Mouse (Mus musculus): ENCODE results near the gene Olfr1168. TPM values are rescaled to one million over a fixed set of nuclear protein-coding genes. Genes with fewer than 3 reads are reported as not detected.
"Not testable (repeated sequence)": the region's sequence is repeated elsewhere in the genome, so short reads cannot be mapped to it uniquely, and the experiment has no call there.

Gene Olfr1168
- polyA plus RNA-seq (2016; fragmentation: Nextera tagmentation; extraction: Ambion mirVana), result not detected in 2 replicates

GRCm38 (mm10) chr2:88181580-88181979 is at the start of gene Olfr1168:
Olfr1168 (plus strand) TSS chr2:88181880.
- no peak within 1 kb of the TSS for H3K4me2 ChIP-seq (replicated peaks)
- H3K9me3 ChIP-seq, result no peaks in the 10 kb centered on the region
- H3K36me3 ChIP-seq, result no peaks in the 10 kb centered on the region
- no peak within 1 kb of the TSS for H3K9ac ChIP-seq (replicated peaks)
- no peak within 1 kb of the TSS for H3K4me3 ChIP-seq
- no peak within 1 kb of the TSS for H3K27ac ChIP-seq (replicated peaks)
- ATAC-seq (ENCODE audit: low FRiP score, low read depth), result no peak
- no peaks in the 10 kb centered on the region for H3K27me3 ChIP-seq
- H3K4me1 ChIP-seq, result no peaks in the 10 kb centered on the region
- WGBS, result 94% methylated on average over 2 of the region's 2 CpGs

GRCm38 (mm10) chr2:88155093-88155492 is 26.6 kb upstream of the Olfr1168 start, which contains the start of gene Olfr1167:
Olfr1167 (minus strand) TSS chr2:88155193.
- 86% methylated on average over 1 of the region's 1 CpGs for WGBS
- H3K27ac ChIP-seq (replicated peaks); H3K4me2 ChIP-seq (replicated peaks); H3K4me1 ChIP-seq; H3K27me3 ChIP-seq; H3K4me3 ChIP-seq; H3K9ac ChIP-seq (replicated peaks); ATAC-seq (ENCODE audit: low FRiP score, low read depth); H3K9me3 ChIP-seq; H3K36me3 ChIP-seq: not testable (repeated sequence)

- Histone ChIP-seq H3K9ac (replicated peaks) (no peak overlapping the region), H3K4me1 (no peaks in the 10 kb centered on the region), H3K4me3 (no peak overlapping the region), H3K27me3 (no peaks in the 10 kb centered on the region), H3K27ac (replicated peaks) (no peak overlapping the region), H3K9me3 (no peaks in the 10 kb centered on the region), H3K36me3 (no peaks in the 10 kb centered on the region), H3K4me2 (replicated peaks) (no peak overlapping the region)
- ATAC-seq (ENCODE audit: low FRiP score, low read depth), result no peak
- 91% methylated on average over 1 of the region's 1 CpGs for WGBS
Observed at GRCm38 (mm10) chr2:88220784-88221183, 39.1 kb downstream of the Olfr1168 start.

- no peak within 1 kb of the TSS for H3K4me3 ChIP-seq
- H3K9me3 ChIP-seq, result no peaks in the 10 kb centered on the region
- no peaks in the 10 kb centered on the region for H3K27me3 ChIP-seq
- H3K4me2 ChIP-seq (replicated peaks), result no peak within 1 kb of the TSS
- H3K9ac ChIP-seq (replicated peaks), result no peak within 1 kb of the TSS
- H3K27ac ChIP-seq (replicated peaks), result no peak within 1 kb of the TSS
- ATAC-seq (ENCODE audit: low FRiP score, low read depth), result no peak
- H3K4me1 ChIP-seq, result no peaks in the 10 kb centered on the region
- WGBS, result 86% methylated on average over 1 of the region's 1 CpGs
- no peaks in the 10 kb centered on the region for H3K36me3 ChIP-seq
Observed at GRCm38 (mm10) chr2:88228234-88228633, 46.6 kb downstream of the Olfr1168 start, which contains the start of gene Olfr1170. Olfr1170 (minus strand) TSS chr2:88228334.

Other genes starting within 250 kb of the Olfr1168 start
- not detected in 2 replicates for gene Olfr1155, start 236.7 kb upstream of the Olfr1168 start, polyA plus RNA-seq (2016; fragmentation: Nextera tagmentation; extraction: Ambion mirVana)
- gene Olfr1156, start 228.8 kb upstream of the Olfr1168 start, polyA plus RNA-seq (2016; fragmentation: Nextera tagmentation; extraction: Ambion mirVana), result not detected in 2 replicates
- not detected in 2 replicates for gene Olfr1157, start 213.6 kb upstream of the Olfr1168 start, polyA plus RNA-seq (2016; fragmentation: Nextera tagmentation; extraction: Ambion mirVana)
- not detected in 2 replicates for gene Olfr74, start 207.2 kb upstream of the Olfr1168 start, polyA plus RNA-seq (2016; fragmentation: Nextera tagmentation; extraction: Ambion mirVana)
- gene Olfr1158, start 191.8 kb upstream of the Olfr1168 start, polyA plus RNA-seq (2016; fragmentation: Nextera tagmentation; extraction: Ambion mirVana), result not detected in 2 replicates
- not detected in 2 replicates for gene Olfr1160, start 173.6 kb upstream of the Olfr1168 start, polyA plus RNA-seq (2016; fragmentation: Nextera tagmentation; extraction: Ambion mirVana)
- gene Olfr1161, start 159.1 kb upstream of the Olfr1168 start, polyA plus RNA-seq (2016; fragmentation: Nextera tagmentation; extraction: Ambion mirVana), result not detected in 2 replicates
- not detected in 2 replicates for gene Olfr73, start 144.2 kb upstream of the Olfr1168 start, polyA plus RNA-seq (2016; fragmentation: Nextera tagmentation; extraction: Ambion mirVana)
- not detected in 2 replicates for gene Olfr1162, start 130.8 kb upstream of the Olfr1168 start, polyA plus RNA-seq (2016; fragmentation: Nextera tagmentation; extraction: Ambion mirVana)
- gene Olfr1163, start 110.0 kb upstream of the Olfr1168 start, polyA plus RNA-seq (2016; fragmentation: Nextera tagmentation; extraction: Ambion mirVana), result not detected in 2 replicates
- not detected in 2 replicates for gene Olfr1164, start 87.9 kb upstream of the Olfr1168 start, polyA plus RNA-seq (2016; fragmentation: Nextera tagmentation; extraction: Ambion mirVana)
- gene Olfr1166, start 53.6 kb upstream of the Olfr1168 start, polyA plus RNA-seq (2016; fragmentation: Nextera tagmentation; extraction: Ambion mirVana), result not detected in 2 replicates
- gene Olfr1167, start 26.7 kb upstream of the Olfr1168 start, polyA plus RNA-seq (2016; fragmentation: Nextera tagmentation; extraction: Ambion mirVana), result not detected in 2 replicates
- gene Olfr1170, start 46.5 kb downstream of the Olfr1168 start, polyA plus RNA-seq (2016; fragmentation: Nextera tagmentation; extraction: Ambion mirVana), result not detected in 2 replicates
- not detected in 2 replicates for gene Olfr1173, start 98.0 kb downstream of the Olfr1168 start, polyA plus RNA-seq (2016; fragmentation: Nextera tagmentation; extraction: Ambion mirVana)
- not detected in 2 replicates for gene Olfr1174-ps, start 133.3 kb downstream of the Olfr1168 start, polyA plus RNA-seq (2016; fragmentation: Nextera tagmentation; extraction: Ambion mirVana)
- not detected in 2 replicates for gene Olfr1175-ps, start 145.3 kb downstream of the Olfr1168 start, polyA plus RNA-seq (2016; fragmentation: Nextera tagmentation; extraction: Ambion mirVana)
- not detected in 2 replicates for gene Olfr1176, start 154.8 kb downstream of the Olfr1168 start, polyA plus RNA-seq (2016; fragmentation: Nextera tagmentation; extraction: Ambion mirVana)
- not detected in 2 replicates for gene Olfr1177-ps, start 164.6 kb downstream of the Olfr1168 start, polyA plus RNA-seq (2016; fragmentation: Nextera tagmentation; extraction: Ambion mirVana)
- gene Olfr1178, start 205.2 kb downstream of the Olfr1168 start, polyA plus RNA-seq (2016; fragmentation: Nextera tagmentation; extraction: Ambion mirVana), result not detected in 2 replicates
- gene Olfr1179, start 224.6 kb downstream of the Olfr1168 start, polyA plus RNA-seq (2016; fragmentation: Nextera tagmentation; extraction: Ambion mirVana), result not detected in 2 replicates
- gene Olfr1180, start 237.3 kb downstream of the Olfr1168 start, polyA plus RNA-seq (2016; fragmentation: Nextera tagmentation; extraction: Ambion mirVana), result not detected in 2 replicates
- gene Olfr1181, start 244.3 kb downstream of the Olfr1168 start, polyA plus RNA-seq (2016; fragmentation: Nextera tagmentation; extraction: Ambion mirVana), result not detected in 2 replicates

Data from midbrain, embryonic 12.5 days (tissue).